ENCODE assay signal across 10 mouse cellular contexts in the genomic region with DNA sequence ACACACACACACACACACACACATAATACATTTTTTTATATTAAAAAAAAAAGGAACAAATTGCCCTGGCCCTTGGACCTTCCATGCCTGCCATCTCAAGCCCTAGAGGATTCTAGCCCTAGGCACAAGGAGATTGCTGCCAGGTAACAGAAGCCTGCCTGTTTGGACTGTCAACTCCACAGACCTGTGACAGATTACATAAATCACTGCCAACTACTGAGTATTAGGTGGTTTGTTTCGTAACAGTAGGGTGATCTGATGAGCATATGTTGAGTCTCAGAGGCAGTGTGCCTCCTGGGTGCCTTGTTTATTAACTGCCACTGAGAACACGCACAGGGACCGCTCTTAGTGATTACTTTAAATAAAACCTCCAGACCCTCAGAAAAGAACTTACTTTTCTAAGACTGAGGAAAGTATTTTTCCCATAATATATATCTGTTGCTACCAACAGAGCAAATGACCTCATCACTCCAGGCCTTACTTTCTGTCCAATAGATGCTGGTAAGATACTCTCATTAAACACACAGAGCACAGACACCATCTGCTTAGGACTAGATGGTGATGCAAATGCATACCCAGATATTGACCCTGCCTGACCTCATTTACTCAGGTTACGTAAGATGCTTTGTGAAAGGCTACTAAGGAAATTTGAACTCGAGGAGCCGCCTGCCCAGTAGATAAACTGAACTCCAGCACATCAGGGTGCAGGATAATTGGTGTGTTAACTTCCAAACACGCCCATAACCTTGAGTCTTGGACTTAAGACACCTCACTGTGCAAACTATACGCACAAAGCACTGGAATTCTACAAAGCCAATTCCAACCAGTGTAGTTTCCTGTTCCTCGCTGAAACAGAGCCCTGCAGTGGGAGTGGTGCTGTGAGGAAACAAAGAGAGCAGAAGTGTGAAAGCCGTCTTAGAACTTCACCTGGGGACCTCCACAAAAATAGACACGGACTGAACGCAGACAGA. TPM values are rescaled to one million over a fixed set of nuclear protein-coding genes. Genes with fewer than 3 reads are reported as not detected.
DNase-seq lines count a peak whose midpoint lies in the region; ATAC-seq and TF ChIP-seq lines count a peak whose summit lies in the region.
"Had no signal": no experiment of that assay in that cellular context is flagged by ENCODE, and none has a peak within 500 bp of the region (broad histone marks: within the 10 kb centered on the region; RNA-seq: fewer than 3 reads in every experiment).

No protein-coding gene starts in this region.

- no peak overlapping the region for H3K9ac ChIP-seq in lung, postnatal 0 days (replicated peaks; ENCODE audit: low read depth)
- no peak overlapping the region for H3K9ac ChIP-seq in intestine, postnatal 0 days (ENCODE audit: low read depth, low read length)
- no peak overlapping the region for H3K9ac ChIP-seq in stomach, postnatal 0 days (ENCODE audit: low read length)

- H3K4me3 ChIP-seq in lung, postnatal 0 days (ENCODE audit: low read depth, low read length), result no peak overlapping the region
- H3K4me3 ChIP-seq in intestine, postnatal 0 days (ENCODE audit: low read depth, low read length), result no peak overlapping the region
- H3K4me3 ChIP-seq in stomach, postnatal 0 days (ENCODE audit: low read depth, low read length), result no peak overlapping the region

- peak; percentile 67 for ATAC-seq in lung, postnatal 0 days
- ATAC-seq in intestine, postnatal 0 days, result peak; percentile 87
- ATAC-seq in stomach, postnatal 0 days (ENCODE audit: low FRiP score, low TSS enrichment), result peak; percentile 92

- peak; percentile 69 for DNase-seq in embryo, embryonic 10 days (ENCODE audit: low spot score)
- no peak for DNase-seq in embryo, embryonic 9.5 days (ENCODE audit: extremely low spot score)
- peak; percentile 60 for DNase-seq in lung, postnatal 0 days (ENCODE audit: low spot score)
- DNase-seq in lung, adult 18-20 months, result no peak
- DNase-seq in stomach, postnatal 0 days (ENCODE audit: low spot score), result peak; percentile 64
- no peak for DNase-seq in thymus, postnatal 10 days (ENCODE audit: low spot score in 2 of 2)
- DNase-seq in frontal cortex, postnatal 10 days (ENCODE audit: low spot score in 2 of 2), result no peak
- DNase-seq: adrenal gland, adult 2 months had no signal

- TF ChIP-seq EP300 in lung, postnatal 0 days (IDR thresholded peaks at IDR 0.05), result no peak
- TF ChIP-seq EP300 in stomach, postnatal 0 days (optimal IDR thresholded peaks at IDR 0.05), result no peak

- no peak overlapping the region for H3K27ac ChIP-seq in lung, postnatal 0 days (ENCODE audit: low read length)
- H3K27ac ChIP-seq in intestine, postnatal 0 days (ENCODE audit: low read depth, low read length), result peak overlapping the region; percentile 78
- H3K27ac ChIP-seq in stomach, postnatal 0 days (replicated peaks), result peak overlapping the region; percentile 61
- H3K27ac ChIP-seq: macrophage had no signal

- TF ChIP-seq CTCF in lung, postnatal 0 days (IDR thresholded peaks at IDR 0.05), result no peak
- no peak for TF ChIP-seq CTCF in intestine, postnatal 0 days (IDR thresholded peaks at IDR 0.05; ENCODE audit: low read depth)
- TF ChIP-seq CTCF in stomach, postnatal 0 days (IDR thresholded peaks at IDR 0.05; ENCODE audit: low read depth), result no peak

- H3K4me1 ChIP-seq in lung, postnatal 0 days (ENCODE audit: insufficient read depth, low read depth, low read length), result peaks cover 2% of the 10 kb centered on the region; the same call in 1 of the 2 replicates
- H3K4me1 ChIP-seq in intestine, postnatal 0 days (replicated peaks; ENCODE audit: control insufficient read depth, insufficient read depth, low read length), result peaks cover 10% of the 10 kb centered on the region; the same call in 1 of the 2 replicates
- H3K4me1 ChIP-seq in stomach, postnatal 0 days (replicated peaks; ENCODE audit: control insufficient read depth, insufficient read depth), result no peaks in the 10 kb centered on the region

- WGBS in lung, postnatal 0 days, result 38% methylated on average over 12 of the region's 12 CpGs
- WGBS in intestine, postnatal 0 days, result 38% methylated on average over 12 of the region's 12 CpGs
- 44% methylated on average over 12 of the region's 12 CpGs for WGBS in stomach, postnatal 0 days

- no peak overlapping the region for H3K4me2 ChIP-seq in lung, postnatal 0 days (replicated peaks; ENCODE audit: low read depth, low read length)
- no peak overlapping the region; the same call in 1 of the 2 replicates for H3K4me2 ChIP-seq in intestine, postnatal 0 days (replicated peaks; ENCODE audit: low read depth)
- H3K4me2 ChIP-seq in stomach, postnatal 0 days (replicated peaks; ENCODE audit: low read depth), result no peak overlapping the region

- no peaks in the 10 kb centered on the region for H3K27me3 ChIP-seq in lung, postnatal 0 days (replicated peaks; ENCODE audit: insufficient read depth, low read length)
- no peaks in the 10 kb centered on the region for H3K27me3 ChIP-seq in intestine, postnatal 0 days (replicated peaks; ENCODE audit: control insufficient read depth, insufficient read depth, low read length)
- H3K27me3 ChIP-seq in stomach, postnatal 0 days (ENCODE audit: control insufficient read depth, insufficient read depth, low read length), result no peaks in the 10 kb centered on the region

- H3K9me3 ChIP-seq in lung, postnatal 0 days (ENCODE audit: low read length), result no peaks in the 10 kb centered on the region
- no peaks in the 10 kb centered on the region for H3K9me3 ChIP-seq in intestine, postnatal 0 days (ENCODE audit: control insufficient read depth)
- H3K9me3 ChIP-seq in stomach, postnatal 0 days (ENCODE audit: control insufficient read depth, low read length), result no peaks in the 10 kb centered on the region

- no peaks in the 10 kb centered on the region for H3K36me3 ChIP-seq in lung, postnatal 0 days (ENCODE audit: insufficient read depth, low read length)
- no peaks in the 10 kb centered on the region for H3K36me3 ChIP-seq in intestine, postnatal 0 days (ENCODE audit: control insufficient read depth, insufficient read depth)
- H3K36me3 ChIP-seq in stomach, postnatal 0 days (ENCODE audit: control insufficient read depth, insufficient read depth, low read length), result no peaks in the 10 kb centered on the region

RNA-seq across cellular contexts. Expression of gene Nfe2l2, which starts 11.9 kb away (rescaled TPM):
- polyA plus RNA-seq in lung, postnatal 0 days (2015; fragmentation: Nextera tagmentation; extraction: Ambion mirVana), result 116 and 151 TPM in 2 replicates
- polyA plus RNA-seq in intestine, postnatal 0 days (2015; fragmentation: Nextera tagmentation; extraction: Ambion mirVana), result 93.6 and 98.0 TPM in 2 replicates
- 125 and 144 TPM in 2 replicates for polyA plus RNA-seq in stomach, postnatal 0 days (2015; fragmentation: Nextera tagmentation; extraction: Ambion mirVana)

RNA-seq across cellular contexts. Expression of gene Hnrnpa3, which starts 57.3 kb away (rescaled TPM):
- 114 and 129 TPM in 2 replicates for polyA plus RNA-seq in lung, postnatal 0 days (2015; fragmentation: Nextera tagmentation; extraction: Ambion mirVana)
- polyA plus RNA-seq in intestine, postnatal 0 days (2015; fragmentation: Nextera tagmentation; extraction: Ambion mirVana), result 149 and 151 TPM in 2 replicates
- 116 and 127 TPM in 2 replicates for polyA plus RNA-seq in stomach, postnatal 0 days (2015; fragmentation: Nextera tagmentation; extraction: Ambion mirVana)

Comparison
In these comparisons a context has a peak if more than half of its experiments do, and no peak if none do; other contexts are left out.
1. DNase-seq: peak in embryo, embryonic 10 days (single experiment), lung, postnatal 0 days (single experiment) and stomach, postnatal 0 days (single experiment); none in embryo, embryonic 9.5 days (single experiment), lung, adult 18-20 months (0 of 2), thymus, postnatal 10 days (0 of 2) and frontal cortex, postnatal 10 days (0 of 2).
2. Peak in every context shown above with its lines, with median percentiles within 50 percentile points of each other: ATAC-seq.